Mouse (Mus musculus) hindbrain, embryonic 14.5 days (tissue): ENCODE data around the gene Atad3a. TPM values are rescaled to one million over a fixed set of nuclear protein-coding genes. Genes with fewer than 3 reads are reported as not detected.

Experiments
- ATAC-seq: fragments of 200-750 bp; cut with Nextera tagmentation; 2 replicates; pipeline ENCODE4 v1.8.0; 2017; ENCODE audit warnings: moderate number of reproducible peaks, mild to moderate bottlenecking, moderate TSS enrichment, moderate library complexity; ENCODE audit not compliant: low FRiP score
- DNase-seq: peaks from one replicate; pipeline ENCODE4 v3.0.0-alpha.2; 2015; ENCODE audit warnings: low spot score
- H3K27ac ChIP-seq: fragments of 300-500 bp; sonication (generic); 2 replicates; pipeline ENCODE4 v1.5.1; 2014; ENCODE audit warnings: mild to moderate bottlenecking, moderate library complexity
- H3K27me3 ChIP-seq: fragments of 300-500 bp; sonication (generic); 2 replicates; pipeline ENCODE4 v1.6.1; 2014; ENCODE audit warnings: mild to moderate bottlenecking, low read length, mixed read lengths; ENCODE audit not compliant: control insufficient read depth, insufficient read depth
- H3K36me3 ChIP-seq: fragments of 300-500 bp; sonication (generic); replicated peaks from 2 replicates; pipeline ENCODE4 v1.6.1; 2014; ENCODE audit not compliant: control insufficient read depth, insufficient read depth
- H3K4me1 ChIP-seq: fragments of 300-500 bp; sonication (generic); replicated peaks from 2 replicates; pipeline ENCODE4 v1.6.1; 2014; ENCODE audit warnings: antibody characterized with exemption, low read length, mixed read lengths; ENCODE audit not compliant: control insufficient read depth, insufficient read depth
- H3K4me2 ChIP-seq: fragments of 300-500 bp; sonication (generic); replicated peaks from 2 replicates; pipeline ENCODE4 v1.6.1; 2014; ENCODE audit warnings: mild to moderate bottlenecking, moderate library complexity
- H3K4me3 ChIP-seq: fragments of 300-500 bp; sonication (generic); replicated peaks from 2 replicates; pipeline ENCODE4 v1.5.1; 2014; ENCODE audit warnings: mild to moderate bottlenecking, low read length
- H3K9ac ChIP-seq: fragments of 300-500 bp; sonication (generic); 2 replicates; pipeline ENCODE4 v1.6.1; 2014
- H3K9me3 ChIP-seq: fragments of 300-500 bp; sonication (generic); 2 replicates; pipeline ENCODE4 v1.6.1; 2016; ENCODE audit warnings: low read length; ENCODE audit not compliant: control insufficient read depth
- WGBS: fragments of 180-500 bp; shearing (Covaris S2); extraction: QIAGEN DNeasy Blood & Tissue Kit; methylation state at CpG from one replicate; pipeline ENCODE4 v1.1.7; 2014; 5-methylcytosine and 5-hydroxymethylcytosine counted together
- polyA plus RNA-seq: library from polyadenylated mRNA; unstranded; fragments of >200 nt; fragmentation: Nextera tagmentation; extraction: Ambion mirVana; gene quantifications from 2 replicates; pipeline ENCODE4 v1.2.1, GENCODE M21; 2014

Atad3a gene
- polyA plus RNA-seq, 1 experiment from 2014 or later = 73.0 TPM

- no peak for DNase-seq
- Histone ChIP-seq H3K4me1 (peaks cover 15% of the 10 kb centered on the region), H3K4me2 (no peak overlapping the region), H3K36me3 (no peaks in the 10 kb centered on the region), H3K4me3 (no peak overlapping the region), H3K9ac (no peak overlapping the region), H3K27ac (no peak overlapping the region), H3K27me3 (peaks cover 5% of the 10 kb centered on the region), H3K9me3 (no peaks in the 10 kb centered on the region)
- WGBS = 87% methylated on average over 2 of the region's 2 CpGs
- no peak for ATAC-seq
These were observed 16.9 kb upstream of the Atad3a start for GRCm38 (mm10) chr4:155777816-155778215.

- H3K4me3 ChIP-seq = no peak overlapping the region
- 32% methylated on average over 2 of the region's 2 CpGs for WGBS
- H3K9me3 ChIP-seq = no peaks in the 10 kb centered on the region
- no peak overlapping the region for H3K9ac ChIP-seq
- DNase-seq (no peak), ATAC-seq (no peak)
- H3K27ac ChIP-seq = peak overlapping the region; percentile 7; the same call in 1 of the 2 replicates
- no peak overlapping the region for H3K4me2 ChIP-seq
- peaks cover 15% of the 10 kb centered on the region for H3K4me1 ChIP-seq
- peaks cover 5% of the 10 kb centered on the region for H3K27me3 ChIP-seq
- no peaks in the 10 kb centered on the region for H3K36me3 ChIP-seq
These were observed 15.9 kb upstream of the Atad3a start for GRCm38 (mm10) chr4:155776704-155777335.

GRCm38 (mm10) chr4:155775855-155776254 lies 15.0 kb upstream of the Atad3a start:
- whole genome bisulfite sequencing = 86% methylated on average over 3 of the region's 3 CpGs

GRCm38 (mm10) chr4:155774971-155775740 lies 14.3 kb upstream of the Atad3a start:
- Histone ChIP-seq H3K9ac (peak overlapping the region; percentile 53), H3K27ac (peak overlapping the region; percentile 56), H3K9me3 (no peaks in the 10 kb centered on the region), H3K4me3 (peak overlapping the region; percentile 40), H3K27me3 (peaks cover 5% of the 10 kb centered on the region), H3K4me2 (peak overlapping the region; percentile 77), H3K4me1 (peaks cover 20% of the 10 kb centered on the region), H3K36me3 (no peaks in the 10 kb centered on the region)
- WGBS = 63% methylated on average over 9 of the region's 9 CpGs
- DNase-seq (no peak), ATAC-seq (no peak)

More at GRCm38 (mm10) chr4:155775855-155776254, 15.0 kb upstream of the Atad3a start:
- H3K9ac ChIP-seq = no peak overlapping the region
- no peak overlapping the region for H3K27ac ChIP-seq
- peaks cover 15% of the 10 kb centered on the region for H3K4me1 ChIP-seq
- no peak overlapping the region for H3K4me2 ChIP-seq
- H3K36me3 ChIP-seq = no peaks in the 10 kb centered on the region
- peaks cover 5% of the 10 kb centered on the region for H3K27me3 ChIP-seq
- H3K4me3 ChIP-seq = no peak overlapping the region
- ATAC-seq = no peak
- no peaks in the 10 kb centered on the region for H3K9me3 ChIP-seq
- DNase-seq = no peak

- Histone ChIP-seq H3K9me3 (no peaks in the 10 kb centered on the region), H3K9ac (peak within 1 kb of the TSS; percentile 53), H3K4me3 (peak within 1 kb of the TSS; percentile 40), H3K27me3 (peaks cover 5% of the 10 kb centered on the region), H3K4me2 (peak within 1 kb of the TSS; percentile 77), H3K27ac (peak within 1 kb of the TSS; percentile 56), H3K36me3 (no peaks in the 10 kb centered on the region), H3K4me1 (peaks cover 26% of the 10 kb centered on the region)
- peak; percentile 81 for DNase-seq
- peak; percentile 83 for ATAC-seq
- WGBS = 1% methylated on average over 35 of the region's 35 CpGs
These were observed 13.4 kb upstream of the Atad3a start, which contains the start of gene Vwa1 for GRCm38 (mm10) chr4:155774280-155774754. Vwa1 (minus strand) TSS chr4:155774698.

GRCm38 (mm10) chr4:155773335-155774078 lies 12.6 kb upstream of the Atad3a start:
- Histone ChIP-seq H3K36me3 (no peaks in the 10 kb centered on the region), H3K9ac (peak overlapping the region; percentile 53; the same call in 1 of the 2 replicates), H3K9me3 (no peaks in the 10 kb centered on the region), H3K27ac (no peak overlapping the region), H3K4me3 (peak overlapping the region; percentile 40), H3K27me3 (peaks cover 5% of the 10 kb centered on the region), H3K4me1 (peaks cover 26% of the 10 kb centered on the region), H3K4me2 (peak overlapping the region; percentile 77)
- no peak for DNase-seq
- no peak for ATAC-seq
- 41% methylated on average over 5 of the region's 5 CpGs for WGBS

- 90% methylated on average over 13 of the region's 13 CpGs for WGBS
- Histone ChIP-seq H3K4me3 (no peak overlapping the region), H3K36me3 (no peaks in the 10 kb centered on the region), H3K9me3 (no peaks in the 10 kb centered on the region), H3K9ac (no peak overlapping the region), H3K27me3 (peaks cover 5% of the 10 kb centered on the region), H3K4me2 (peak overlapping the region; percentile 77), H3K4me1 (peaks cover 26% of the 10 kb centered on the region), H3K27ac (no peak overlapping the region)
- DNase-seq = no peak
- ATAC-seq = no peak
These were observed 11.9 kb upstream of the Atad3a start for GRCm38 (mm10) chr4:155772786-155773185.

- H3K4me2 ChIP-seq = no peak overlapping the region
- H3K9me3 ChIP-seq = no peaks in the 10 kb centered on the region
- H3K27me3 ChIP-seq = peaks cover 5% of the 10 kb centered on the region
- H3K4me1 ChIP-seq = peaks cover 26% of the 10 kb centered on the region
- no peak overlapping the region for H3K4me3 ChIP-seq
- ATAC-seq (no peak), DNase-seq (no peak)
- H3K36me3 ChIP-seq = no peaks in the 10 kb centered on the region
- WGBS = 78% methylated on average over 2 of the region's 2 CpGs
- no peak overlapping the region for H3K9ac ChIP-seq
- no peak overlapping the region for H3K27ac ChIP-seq
These were observed 10.8 kb upstream of the Atad3a start for GRCm38 (mm10) chr4:155771706-155772105.

GRCm38 (mm10) chr4:155770626-155771025 lies 9.7 kb upstream of the Atad3a start:
- Histone ChIP-seq H3K4me2 (peak overlapping the region; percentile 63), H3K27ac (no peak overlapping the region), H3K9me3 (no peaks in the 10 kb centered on the region), H3K9ac (peak overlapping the region; percentile 80), H3K4me1 (peaks cover 26% of the 10 kb centered on the region), H3K27me3 (peaks cover 5% of the 10 kb centered on the region), H3K4me3 (peak overlapping the region; percentile 45), H3K36me3 (no peaks in the 10 kb centered on the region)
- no peak for DNase-seq
- ATAC-seq = 0 out of 2 replicates have a peak, but pooled peaks have one; percentile 9
- WGBS = 47% methylated on average over 24 of the region's 24 CpGs
